Mouse (Mus musculus) hindbrain, embryonic 10.5 days (tissue): ENCODE data around the gene Dnajb3. TPM values are rescaled to one million over a fixed set of nuclear protein-coding genes. Genes with fewer than 3 reads are reported as not detected.

Experiments
- DNase-seq: peaks from one replicate; pipeline ENCODE4 v3.0.0-alpha.2; 2017; ENCODE audit warnings: low spot score
- H3K27ac ChIP-seq: fragments of 300-500 bp; sonication (generic); 2 replicates; pipeline ENCODE4 v1.5.1; 2016; ENCODE audit warnings: mild to moderate bottlenecking, moderate library complexity
- H3K27me3 ChIP-seq: fragments of 300-500 bp; sonication (generic); 2 replicates; pipeline ENCODE4 v1.6.1; 2016; ENCODE audit warnings: mild to moderate bottlenecking; ENCODE audit not compliant: poor library complexity, insufficient read depth, severe bottlenecking
- H3K36me3 ChIP-seq: fragments of 300-500 bp; sonication (generic); 2 replicates; pipeline ENCODE4 v1.6.1; 2016; ENCODE audit warnings: mild to moderate bottlenecking, moderate library complexity
- H3K4me1 ChIP-seq: fragments of 300-500 bp; sonication (generic); replicated peaks from 2 replicates; pipeline ENCODE4 v1.6.1; 2016; ENCODE audit warnings: mild to moderate bottlenecking
- H3K4me3 ChIP-seq: fragments of 300-500 bp; sonication (generic); 2 replicates; pipeline ENCODE4 v1.5.1; 2016; ENCODE audit warnings: mild to moderate bottlenecking, moderate library complexity
- H3K9me3 ChIP-seq: fragments of 300-500 bp; sonication (generic); 2 replicates; pipeline ENCODE4 v1.6.1; 2016; ENCODE audit warnings: mild to moderate bottlenecking, moderate library complexity
- WGBS: fragments of 180-500 bp; shearing (Covaris S2); methylation state at CpG from one replicate; pipeline ENCODE4 v1.1.7; 2016; 5-methylcytosine and 5-hydroxymethylcytosine counted together
- polyA plus RNA-seq: library from polyadenylated mRNA; unstranded; fragments of >200 nt; fragmentation: Nextera tagmentation; extraction: Ambion mirVana; gene quantifications from 2 replicates; pipeline ENCODE4 v1.2.1, GENCODE M21; 2016

Dnajb3 gene
- polyA plus RNA-seq, 1 experiment from 2014 or later: 14.0 TPM

- Histone ChIP-seq H3K27me3 (no peaks in the 10 kb centered on the region), H3K36me3 (no peaks in the 10 kb centered on the region), H3K9me3 (peaks cover 97% of the 10 kb centered on the region), H3K4me1 (no peaks in the 10 kb centered on the region), H3K4me3 (no peak overlapping the region), H3K27ac (no peak overlapping the region)
- no peak for DNase-seq
- WGBS: 80% methylated on average over 6 of the region's 6 CpGs
Measured at GRCm38 (mm10) chr1:88238771-88239170, 33.2 kb upstream of the Dnajb3 start.

GRCm38 (mm10) chr1:88237311-88237710 lies 31.7 kb upstream of the Dnajb3 start:
- WGBS: 79% methylated on average over 5 of the region's 5 CpGs
- no peaks in the 10 kb centered on the region for H3K36me3 ChIP-seq
- no peaks in the 10 kb centered on the region for H3K27me3 ChIP-seq
- peaks cover 98% of the 10 kb centered on the region for H3K9me3 ChIP-seq
- H3K4me1 ChIP-seq: no peaks in the 10 kb centered on the region
- no peak for DNase-seq
- no peak overlapping the region for H3K27ac ChIP-seq
- no peak overlapping the region for H3K4me3 ChIP-seq

GRCm38 (mm10) chr1:88235894-88236415 lies 30.4 kb upstream of the Dnajb3 start:
- 67% methylated on average over 4 of the region's 4 CpGs for WGBS
- Histone ChIP-seq H3K36me3 (no peaks in the 10 kb centered on the region), H3K27ac (no peak overlapping the region), H3K4me3 (no peak overlapping the region), H3K4me1 (no peaks in the 10 kb centered on the region), H3K9me3 (peaks cover 98% of the 10 kb centered on the region), H3K27me3 (no peaks in the 10 kb centered on the region)
- DNase-seq: no peak

GRCm38 (mm10) chr1:88235046-88235893 lies 29.7 kb upstream of the Dnajb3 start:
- Histone ChIP-seq H3K4me3 (no peak overlapping the region), H3K4me1 (no peaks in the 10 kb centered on the region), H3K27me3 (no peaks in the 10 kb centered on the region), H3K36me3 (no peaks in the 10 kb centered on the region), H3K27ac (no peak overlapping the region), H3K9me3 (peaks cover 98% of the 10 kb centered on the region)
- 65% methylated on average over 11 of the region's 11 CpGs for WGBS
- DNase-seq: no peak

GRCm38 (mm10) chr1:88234646-88235045 lies 29.1 kb upstream of the Dnajb3 start:
- Histone ChIP-seq H3K36me3 (no peaks in the 10 kb centered on the region), H3K27me3 (no peaks in the 10 kb centered on the region), H3K27ac (no peak overlapping the region), H3K4me3 (no peak overlapping the region), H3K4me1 (no peaks in the 10 kb centered on the region), H3K9me3 (peaks cover 98% of the 10 kb centered on the region)
- no peak for DNase-seq
- WGBS: 48% methylated on average over 5 of the region's 5 CpGs

- WGBS: 68% methylated on average over 4 of the region's 4 CpGs
- H3K27me3 ChIP-seq: no peaks in the 10 kb centered on the region
- H3K4me3 ChIP-seq: no peak overlapping the region
- H3K9me3 ChIP-seq: peaks cover 98% of the 10 kb centered on the region
- H3K4me1 ChIP-seq: no peaks in the 10 kb centered on the region
- DNase-seq: no peak
- no peak overlapping the region for H3K27ac ChIP-seq
- H3K36me3 ChIP-seq: no peaks in the 10 kb centered on the region
Measured at GRCm38 (mm10) chr1:88234248-88234610, 28.6 kb upstream of the Dnajb3 start.

- peaks cover 98% of the 10 kb centered on the region for H3K9me3 ChIP-seq
- no peaks in the 10 kb centered on the region for H3K27me3 ChIP-seq
- no peak overlapping the region for H3K27ac ChIP-seq
- no peak for DNase-seq
- 70% methylated on average over 14 of the region's 14 CpGs for WGBS
- no peaks in the 10 kb centered on the region for H3K36me3 ChIP-seq
- H3K4me3 ChIP-seq: no peak overlapping the region
- no peaks in the 10 kb centered on the region for H3K4me1 ChIP-seq
Measured at GRCm38 (mm10) chr1:88233421-88234247, 28.1 kb upstream of the Dnajb3 start.

GRCm38 (mm10) chr1:88232664-88233380 lies 27.2 kb upstream of the Dnajb3 start:
- no peaks in the 10 kb centered on the region for H3K36me3 ChIP-seq
- 60% methylated on average over 3 of the region's 3 CpGs for WGBS
- DNase-seq: no peak
- H3K27ac ChIP-seq: no peak overlapping the region
- peaks cover 98% of the 10 kb centered on the region for H3K9me3 ChIP-seq
- no peak overlapping the region for H3K4me3 ChIP-seq
- no peaks in the 10 kb centered on the region for H3K27me3 ChIP-seq
- H3K4me1 ChIP-seq: no peaks in the 10 kb centered on the region

- 68% methylated on average over 7 of the region's 7 CpGs for WGBS
- H3K27ac ChIP-seq: no peak overlapping the region
- peaks cover 98% of the 10 kb centered on the region for H3K9me3 ChIP-seq
- no peak overlapping the region for H3K4me3 ChIP-seq
- no peaks in the 10 kb centered on the region for H3K4me1 ChIP-seq
- no peaks in the 10 kb centered on the region for H3K27me3 ChIP-seq
- no peak for DNase-seq
- no peaks in the 10 kb centered on the region for H3K36me3 ChIP-seq
Measured at GRCm38 (mm10) chr1:88231803-88232499, 26.4 kb upstream of the Dnajb3 start.

GRCm38 (mm10) chr1:88230981-88231802 lies 25.6 kb upstream of the Dnajb3 start:
- Histone ChIP-seq H3K9me3 (peaks cover 100% of the 10 kb centered on the region), H3K27ac (no peak overlapping the region), H3K4me3 (no peak overlapping the region), H3K4me1 (no peaks in the 10 kb centered on the region), H3K36me3 (no peaks in the 10 kb centered on the region), H3K27me3 (no peaks in the 10 kb centered on the region)
- whole genome bisulfite sequencing: 76% methylated on average over 6 of the region's 6 CpGs
- no peak for DNase-seq

- no peak overlapping the region for H3K4me3 ChIP-seq
- H3K36me3 ChIP-seq: no peaks in the 10 kb centered on the region
- H3K27ac ChIP-seq: no peak overlapping the region
- peaks cover 100% of the 10 kb centered on the region for H3K9me3 ChIP-seq
- 74% methylated on average over 7 of the region's 7 CpGs for WGBS
- H3K4me1 ChIP-seq: no peaks in the 10 kb centered on the region
- H3K27me3 ChIP-seq: no peaks in the 10 kb centered on the region
- DNase-seq: no peak
Measured at GRCm38 (mm10) chr1:88230421-88230820, 24.8 kb upstream of the Dnajb3 start.
